Mouse (Mus musculus): ENCODE measurements at regions not wholly inside any gene's neighbourhood (a gene's known extent, or its start where the extent isn't known, plus 50 kb on each side); places are given as distances from the start of the nearest gene placed in this dataset.

DNA sequence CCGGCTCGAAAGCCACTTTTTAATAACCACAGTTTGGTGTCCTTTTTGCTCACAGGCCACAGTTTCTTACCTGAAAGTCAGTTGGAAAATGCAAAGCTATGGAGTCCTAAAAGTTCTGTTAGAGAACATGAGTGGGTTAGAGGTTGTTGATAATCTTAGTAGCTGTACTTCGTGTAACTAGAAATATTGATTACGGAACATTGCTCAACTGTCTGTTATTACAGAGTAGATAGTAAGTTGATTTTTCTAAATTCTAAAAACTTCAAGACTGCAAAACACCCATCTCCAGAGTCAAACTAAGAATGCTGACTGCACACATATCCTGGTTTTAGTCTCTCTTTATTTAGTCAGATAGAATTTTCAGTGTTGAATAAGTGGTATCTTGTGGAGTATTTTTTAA, 111.0 kb downstream of the Slc38a4 start:
- intact Hi-C loops (cut with DNase I; ENCODE audit: low total_unique reads) = no loop called here
- no peak for DNase-seq

DNA sequence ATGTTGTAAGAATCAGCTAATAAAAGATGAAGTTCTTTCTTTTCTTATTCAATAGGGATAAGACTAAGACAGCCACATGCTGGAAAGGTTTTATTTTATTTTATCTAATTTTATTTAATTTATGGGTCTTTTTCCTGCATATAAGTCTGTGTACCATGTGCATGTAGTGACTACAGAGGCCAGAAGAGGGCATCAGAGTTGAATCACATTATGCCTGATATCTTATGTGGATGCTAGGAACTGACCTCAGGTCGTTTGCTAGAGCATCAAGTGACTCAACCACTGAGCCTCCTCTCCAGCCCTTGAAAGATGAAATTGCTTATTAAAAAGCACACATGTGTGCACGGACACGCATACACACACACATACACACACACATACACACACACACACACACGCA, 113.1 kb downstream of the Slc38a4 start:
- intact Hi-C loops (cut with DNase I; ENCODE audit: low total_unique reads) = no loop called here
- no peak for DNase-seq

DNA sequence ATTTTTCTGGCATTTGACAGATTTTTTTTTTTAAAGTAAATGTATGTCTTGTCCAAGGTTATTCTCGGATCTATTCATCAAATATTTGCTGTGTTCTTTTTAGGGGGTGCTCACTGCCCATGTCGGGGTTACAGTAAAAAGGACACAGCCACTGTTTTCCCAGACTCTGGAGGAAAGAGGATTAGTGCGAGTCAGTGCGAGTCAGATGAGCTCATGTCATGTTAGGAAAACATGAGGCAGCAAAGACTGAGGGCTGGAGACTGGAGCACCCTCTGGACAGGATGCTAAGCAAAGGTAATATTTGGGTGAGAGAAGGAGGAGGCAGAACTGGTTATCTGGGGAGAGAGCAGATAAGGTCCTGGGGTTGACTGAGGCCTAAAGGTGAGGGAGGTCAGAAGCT, 117.3 kb downstream of the Slc38a4 start:
- intact Hi-C loops (cut with DNase I; ENCODE audit: low total_unique reads) = loop anchor here (10.0 kb wide), 1 partner anchor 234 kb away; no protein-coding TSS in a partner anchor
- DNase-seq = no peak

DNA sequence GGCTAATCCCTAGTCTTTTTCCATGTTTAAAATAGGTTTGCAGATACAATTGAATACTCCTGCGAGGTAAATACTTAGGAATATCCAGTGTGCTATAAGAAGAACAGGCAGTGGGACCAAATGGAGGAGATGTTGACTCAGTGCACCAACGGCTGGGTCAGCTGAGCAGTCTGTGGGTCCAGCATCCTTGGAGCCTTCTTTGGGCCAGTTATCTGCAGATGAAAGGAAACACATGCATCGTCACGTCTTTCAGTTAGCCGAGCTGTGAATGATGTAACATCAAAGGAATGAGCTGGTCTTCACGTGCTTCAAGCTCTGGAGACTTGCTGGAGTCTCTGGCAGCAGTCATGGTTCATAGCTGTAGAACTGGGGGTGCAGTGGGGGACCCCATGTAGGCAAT, 118.1 kb downstream of the Slc38a4 start:
- intact Hi-C loops (cut with DNase I; ENCODE audit: low total_unique reads) = loop anchor here (10.0 kb wide), 1 partner anchor 233 kb away; no protein-coding TSS in a partner anchor

DNA sequence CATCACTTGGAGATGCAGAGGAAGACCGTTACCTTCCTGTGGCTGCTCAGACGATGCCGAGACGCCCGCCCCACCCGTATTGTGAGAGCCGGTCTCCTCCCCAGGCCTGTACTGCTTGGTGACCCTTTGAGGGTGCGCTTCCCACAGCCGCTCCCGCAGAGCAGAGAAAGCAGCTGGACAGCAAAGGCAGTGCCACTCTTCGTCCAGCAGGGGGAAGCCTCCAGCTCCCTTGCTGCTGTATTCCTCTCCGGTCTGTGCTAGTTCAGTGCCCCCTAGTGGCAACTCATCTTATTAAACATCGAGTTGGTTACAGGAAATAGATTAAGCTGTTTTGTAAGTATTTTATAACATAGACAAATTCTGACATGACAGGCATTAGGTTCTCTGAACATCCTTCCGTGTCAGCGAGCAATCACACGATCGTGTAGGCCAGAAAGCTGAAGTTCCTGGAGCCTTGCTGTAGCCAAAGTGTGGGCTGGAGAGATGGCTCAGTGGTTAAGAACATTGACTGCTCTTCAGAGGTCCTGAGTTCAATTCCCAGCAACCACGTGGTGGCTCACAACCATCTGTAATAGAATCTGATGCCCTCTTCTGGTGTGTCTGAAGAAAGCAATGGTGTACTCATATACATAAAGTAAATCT, 118.9 kb downstream of the Slc38a4 start:
- peak; percentile 86 for DNase-seq
- intact Hi-C loops (cut with DNase I; ENCODE audit: low total_unique reads) = loop anchor here (10.0 kb wide), 1 partner anchor 232 kb away; no protein-coding TSS in a partner anchor

More for the DNA sequence above, 118.1 kb downstream of the Slc38a4 start:
- no peak for DNase-seq

DNA sequence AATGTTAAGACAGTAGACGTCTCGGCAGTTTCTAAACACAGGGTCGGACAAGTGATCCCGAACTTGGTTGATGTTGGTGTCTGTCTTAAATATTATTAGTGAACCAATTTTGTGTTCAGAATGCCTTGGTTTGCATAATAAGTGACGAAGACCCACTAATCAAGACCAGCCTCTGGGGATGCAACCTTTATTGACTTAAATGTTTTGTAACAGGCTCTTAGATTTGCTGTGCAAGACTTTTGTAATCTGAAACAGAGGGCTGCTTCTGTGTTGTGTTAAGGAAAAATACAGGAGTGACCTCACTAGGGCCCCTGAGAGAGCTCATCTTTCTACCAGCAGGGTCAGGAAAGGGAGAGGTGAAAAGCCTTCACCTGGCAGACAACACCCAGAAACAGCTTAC, 119.5 kb downstream of the Slc38a4 start:
- intact Hi-C loops (cut with DNase I; ENCODE audit: low total_unique reads) = loop anchor here (10.0 kb wide), 1 partner anchor 231 kb away; no protein-coding TSS in a partner anchor
- no peak for DNase-seq

DNA sequence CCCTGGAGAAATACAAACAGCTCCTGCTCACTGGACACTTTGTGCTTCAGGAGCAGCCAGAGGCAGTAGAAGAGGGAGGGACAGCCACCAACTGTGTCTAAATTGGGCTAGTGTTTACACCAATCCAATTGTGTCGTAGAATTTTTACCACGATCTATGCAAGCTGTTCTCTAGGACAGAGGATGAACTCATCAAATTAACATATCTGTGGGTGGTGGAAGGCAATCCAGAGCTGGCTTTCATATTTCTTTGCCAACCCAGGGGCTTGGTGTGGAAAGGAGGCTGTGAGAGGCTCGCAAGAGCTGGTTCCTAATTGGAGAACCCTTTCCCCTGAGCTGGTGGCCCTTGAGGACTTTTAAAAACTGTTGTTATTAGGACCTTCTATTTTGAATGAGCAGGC, 122.3 kb downstream of the Slc38a4 start:
- DNase-seq = no peak
- intact Hi-C loops (cut with DNase I; ENCODE audit: low total_unique reads) = loop anchor here (10.0 kb wide), 1 partner anchor 229 kb away; no protein-coding TSS in a partner anchor

DNA sequence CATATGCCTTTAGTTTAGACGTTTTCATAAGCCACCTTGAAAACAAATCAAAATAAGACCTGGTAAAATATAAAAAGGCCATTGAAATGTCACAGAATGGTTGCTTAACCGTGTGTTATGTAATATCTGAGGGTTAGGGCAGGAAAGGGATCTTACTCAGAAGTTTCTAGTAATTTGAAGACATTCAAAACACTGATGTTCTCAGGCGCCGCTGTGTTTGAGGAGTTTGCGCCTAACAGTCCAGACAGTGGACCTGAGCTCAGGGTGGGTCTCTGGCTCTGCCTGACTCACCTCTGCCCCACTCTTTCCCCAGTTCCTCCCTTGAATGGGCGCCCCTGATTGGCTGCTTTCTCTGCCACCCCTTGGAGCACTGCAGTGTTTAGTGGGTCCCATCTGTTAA, 125.2 kb downstream of the Slc38a4 start:
- DNase-seq = no peak
- intact Hi-C loops (cut with DNase I; ENCODE audit: low total_unique reads) = loop anchor here (10.0 kb wide), 1 partner anchor 226 kb away; no protein-coding TSS in a partner anchor

DNA sequence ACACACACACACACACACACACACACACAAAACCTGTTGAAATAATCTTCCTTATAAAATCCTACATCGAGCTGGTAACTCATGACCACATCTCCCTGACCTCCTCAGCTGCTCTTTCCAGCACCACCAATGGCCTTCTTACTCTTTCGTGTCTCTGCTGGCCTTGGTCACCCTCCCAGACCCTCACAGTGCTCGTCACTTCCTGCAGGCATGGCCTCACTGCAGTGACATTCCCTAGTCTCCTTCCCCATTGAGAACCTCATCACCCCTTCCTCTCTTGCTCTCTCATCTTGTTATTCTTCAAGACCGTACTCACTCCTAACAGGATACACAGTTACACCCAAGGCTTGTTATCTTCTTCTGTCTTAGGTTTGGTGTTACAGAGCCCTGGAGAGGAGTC, 126.0 kb downstream of the Slc38a4 start:
- no peak for DNase-seq
- intact Hi-C loops (cut with DNase I; ENCODE audit: low total_unique reads) = loop anchor here (10.0 kb wide), 1 partner anchor 225 kb away; no protein-coding TSS in a partner anchor

DNA sequence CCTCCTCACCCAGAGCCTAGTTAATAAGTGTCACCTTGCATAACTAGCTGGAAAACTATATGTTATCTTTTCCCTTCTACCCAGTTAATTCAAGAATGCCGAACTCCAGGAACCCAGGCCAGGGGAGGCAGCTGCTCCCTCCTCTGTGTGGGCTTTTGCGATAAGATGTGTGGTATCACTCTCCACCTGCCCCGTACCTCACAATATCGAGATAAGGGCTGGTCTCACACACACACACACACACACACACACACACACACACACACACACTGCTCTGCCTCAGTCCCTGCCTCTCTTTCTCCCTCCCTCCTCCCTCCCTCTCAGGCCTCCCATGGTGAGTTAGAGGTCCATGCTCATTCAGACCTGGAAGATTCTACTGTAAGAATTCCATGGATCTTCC, 127.1 kb downstream of the Slc38a4 start:
- DNase-seq = no peak
- intact Hi-C loops (cut with DNase I; ENCODE audit: low total_unique reads) = no loop called here

DNA sequence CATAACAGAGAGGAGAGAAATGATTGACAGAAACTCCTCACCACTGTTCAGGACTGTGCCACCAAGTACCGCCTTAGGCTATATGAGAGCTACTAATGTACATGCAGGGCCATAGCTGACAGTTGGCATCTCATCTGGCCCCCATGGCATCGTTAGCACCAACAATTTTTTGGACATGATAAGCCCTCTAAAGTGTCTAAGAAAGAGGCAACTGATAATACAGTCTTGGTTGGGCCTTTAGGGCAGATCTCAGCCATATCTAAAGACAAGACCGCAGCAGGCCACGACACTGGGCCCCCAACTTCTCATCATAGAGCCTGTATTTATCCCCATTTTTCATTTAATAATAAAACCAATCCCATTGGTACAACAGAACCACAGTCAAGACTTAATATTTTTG, 128.1 kb downstream of the Slc38a4 start:
- intact Hi-C loops (cut with DNase I; ENCODE audit: low total_unique reads) = no loop called here
- DNase-seq = no peak

DNA sequence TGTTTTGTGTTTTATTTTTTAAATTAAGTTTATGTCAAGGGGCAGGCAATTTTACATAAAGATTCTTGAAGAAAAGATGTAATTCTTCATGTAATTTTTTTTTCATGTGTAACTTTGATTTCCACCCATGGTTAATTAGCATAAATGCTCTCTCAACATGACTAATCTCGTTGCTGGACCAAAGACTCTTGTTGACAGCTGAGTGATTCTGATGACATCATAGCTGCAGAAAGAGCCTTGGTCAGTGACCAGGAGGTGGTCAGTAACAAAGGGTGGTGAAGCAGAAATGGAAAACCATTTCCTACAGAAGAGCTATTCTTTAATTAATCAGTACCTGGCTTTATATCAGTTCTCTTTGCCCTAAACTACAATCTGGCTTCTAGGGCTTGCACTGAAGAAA, 129.1 kb downstream of the Slc38a4 start:
- intact Hi-C loops (cut with DNase I; ENCODE audit: low total_unique reads) = no loop called here

DNA sequence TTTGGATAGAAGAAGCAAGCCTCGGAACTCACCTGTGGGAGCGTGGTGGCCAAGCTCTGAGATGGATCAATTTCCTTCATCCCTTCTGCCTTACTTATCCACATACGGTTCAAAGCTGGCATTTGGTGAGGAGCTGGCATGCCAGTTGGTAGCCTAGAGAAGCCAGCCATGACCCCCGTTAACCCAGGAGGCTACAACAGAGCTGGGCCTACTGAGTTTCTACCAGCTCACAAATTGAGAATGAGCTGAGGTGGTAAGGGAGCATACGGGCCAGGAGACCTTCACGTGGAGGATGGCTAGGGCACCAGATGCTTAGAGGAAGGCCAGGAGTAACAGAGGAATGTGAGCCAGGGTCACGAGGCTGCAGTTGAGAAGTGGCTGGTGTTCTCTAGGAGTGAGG, 139.2 kb downstream of the Slc38a4 start:
- intact Hi-C loops (cut with DNase I; ENCODE audit: low total_unique reads) = no loop called here
- DNase-seq = no peak

More for the DNA sequence above, 129.1 kb downstream of the Slc38a4 start:
- DNase-seq = no peak

DNA sequence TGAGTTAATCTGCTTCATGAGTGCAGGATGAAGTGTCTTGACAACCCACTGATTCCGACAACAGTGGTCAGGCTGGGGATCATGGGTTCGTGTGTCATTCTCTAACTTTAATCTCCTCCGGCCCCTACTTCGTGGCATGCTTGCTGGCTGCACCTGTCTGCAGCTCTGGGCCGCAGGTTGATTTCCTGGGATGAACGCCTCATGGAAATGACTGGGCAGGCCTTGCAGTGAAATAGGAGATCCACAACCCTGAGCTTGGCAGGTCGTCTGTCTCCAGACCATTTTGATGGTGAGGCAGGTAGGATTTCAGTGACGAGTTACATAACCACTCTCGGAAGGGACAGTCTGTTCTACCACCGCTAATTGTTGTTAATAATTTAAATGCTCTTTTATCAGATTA, 140.2 kb downstream of the Slc38a4 start:
- intact Hi-C loops (cut with DNase I; ENCODE audit: low total_unique reads) = no loop called here
- DNase-seq = peak; percentile 65

DNA sequence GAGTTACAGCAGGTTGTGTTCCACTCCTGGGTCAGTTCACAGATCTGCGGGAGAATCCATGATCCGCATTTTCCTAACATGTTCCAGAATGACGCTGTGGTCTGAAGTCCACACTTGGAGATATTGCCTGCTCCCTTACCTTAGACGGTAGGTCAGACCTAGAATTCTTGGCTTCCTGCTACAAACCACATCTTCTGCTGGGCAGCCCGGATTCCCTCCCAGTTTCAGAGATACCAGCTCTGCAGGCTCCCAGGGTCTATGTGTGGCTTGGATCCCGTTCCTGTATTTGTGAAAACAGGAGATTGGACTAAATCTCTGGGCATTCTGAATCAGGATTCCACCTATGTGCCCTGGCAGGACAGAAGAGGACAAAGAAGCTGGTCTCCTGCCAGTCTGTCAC, 140.8 kb downstream of the Slc38a4 start:
- no peak for DNase-seq
- intact Hi-C loops (cut with DNase I; ENCODE audit: low total_unique reads) = no loop called here

DNA sequence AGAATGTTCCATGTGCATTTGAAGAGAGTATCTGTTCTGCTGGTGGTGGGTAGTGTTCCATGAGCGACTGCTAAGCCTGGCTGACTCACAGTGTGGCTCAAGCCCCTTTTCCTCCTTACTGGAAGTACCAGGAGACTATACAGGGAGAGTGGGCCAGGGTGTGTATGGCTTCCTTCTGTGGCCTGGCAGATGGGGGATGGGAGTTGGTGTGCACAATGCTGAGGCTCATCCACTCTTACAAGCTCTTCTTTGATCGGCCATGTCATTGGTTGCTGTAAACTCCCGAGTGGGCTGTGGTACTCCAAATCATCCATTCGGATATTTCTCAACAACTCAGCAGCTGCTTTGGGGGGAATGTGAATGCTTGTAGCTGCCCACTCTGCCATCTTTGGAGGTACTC, 150.2 kb downstream of the Slc38a4 start:
- DNase-seq = no peak
- intact Hi-C loops (cut with DNase I; ENCODE audit: low total_unique reads) = no loop called here

DNA sequence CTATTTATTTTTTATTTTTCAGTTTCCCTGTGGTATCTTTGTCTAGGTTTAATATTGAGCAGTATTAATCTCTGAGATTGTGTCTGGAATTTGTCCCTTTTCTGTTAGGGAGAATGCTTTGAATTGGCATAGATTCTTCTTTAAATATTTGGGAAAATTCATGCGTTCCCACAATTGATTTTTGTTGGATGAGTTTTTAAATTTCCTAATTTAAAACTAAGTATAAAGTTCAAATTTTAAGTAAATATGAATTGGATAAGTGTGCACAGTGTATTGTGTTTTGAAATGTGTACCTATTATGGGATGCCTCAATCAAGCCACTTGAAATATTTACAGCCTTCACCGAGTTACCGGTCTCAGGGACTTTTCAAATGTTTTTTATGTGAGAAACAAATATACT, 152.3 kb downstream of the Slc38a4 start:
- no peak for DNase-seq
- intact Hi-C loops (cut with DNase I; ENCODE audit: low total_unique reads) = no loop called here

DNA sequence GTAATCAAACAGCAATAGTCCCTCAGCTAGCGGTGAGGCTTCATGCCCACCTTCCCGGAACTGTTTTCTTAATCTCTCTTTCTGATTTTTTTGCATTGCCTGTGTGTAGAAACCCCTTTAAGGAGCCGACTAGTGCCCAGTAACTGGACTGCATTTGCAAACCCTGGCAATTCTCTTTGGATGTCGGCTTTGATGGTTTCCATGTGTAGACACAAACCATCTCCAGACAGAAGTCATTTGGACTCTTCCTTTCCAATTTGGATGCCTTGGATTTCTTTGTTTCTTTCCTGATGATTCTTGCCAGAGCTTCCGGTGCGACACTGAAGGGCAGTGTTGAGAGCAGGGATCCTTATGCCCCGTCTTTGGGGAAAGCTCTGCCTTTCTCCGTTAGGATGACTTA, 153.0 kb downstream of the Slc38a4 start:
- intact Hi-C loops (cut with DNase I; ENCODE audit: low total_unique reads) = no loop called here
- DNase-seq = no peak

DNA sequence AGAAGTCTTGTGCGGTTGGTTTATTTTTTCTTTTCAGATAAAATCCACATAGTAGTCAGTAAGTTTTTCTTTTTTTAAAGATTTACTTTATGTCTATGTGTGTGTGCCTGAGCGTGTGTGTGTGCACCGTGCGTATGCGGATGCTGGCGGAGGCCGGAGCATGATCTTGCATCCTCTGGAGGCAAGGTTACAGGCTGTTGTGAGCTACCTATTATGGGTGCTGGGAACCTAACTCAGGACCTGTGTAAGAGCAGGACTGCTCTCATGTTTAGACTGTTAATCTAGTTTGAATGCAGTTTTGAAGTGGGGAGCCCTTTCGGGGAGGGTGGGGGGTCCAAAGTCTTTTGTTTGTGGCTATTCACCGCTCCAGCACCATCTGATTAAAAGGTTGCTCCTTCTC, 154.1 kb downstream of the Slc38a4 start:
- no peak for DNase-seq
- intact Hi-C loops (cut with DNase I; ENCODE audit: low total_unique reads) = no loop called here

DNA sequence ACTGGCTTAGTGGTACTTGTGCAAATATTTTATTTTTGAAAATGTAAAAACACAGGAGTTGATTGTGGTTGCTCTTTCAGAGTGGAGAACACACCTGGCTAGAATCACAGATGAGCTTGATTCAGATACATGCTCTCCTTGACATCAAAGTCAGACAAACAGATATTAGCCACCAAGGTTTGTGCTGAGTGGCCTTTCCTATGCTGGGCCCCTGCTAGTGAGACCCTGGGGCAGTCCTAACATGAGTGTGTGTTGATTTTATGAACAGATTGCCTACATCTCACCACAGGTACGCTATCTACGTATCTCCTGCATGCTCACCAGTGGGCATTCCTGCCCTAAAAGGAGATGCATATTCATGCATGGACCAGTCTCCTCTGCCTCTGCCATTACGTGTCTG, 157.5 kb downstream of the Slc38a4 start:
- intact Hi-C loops (cut with DNase I; ENCODE audit: low total_unique reads) = no loop called here
- DNase-seq = no peak

DNA sequence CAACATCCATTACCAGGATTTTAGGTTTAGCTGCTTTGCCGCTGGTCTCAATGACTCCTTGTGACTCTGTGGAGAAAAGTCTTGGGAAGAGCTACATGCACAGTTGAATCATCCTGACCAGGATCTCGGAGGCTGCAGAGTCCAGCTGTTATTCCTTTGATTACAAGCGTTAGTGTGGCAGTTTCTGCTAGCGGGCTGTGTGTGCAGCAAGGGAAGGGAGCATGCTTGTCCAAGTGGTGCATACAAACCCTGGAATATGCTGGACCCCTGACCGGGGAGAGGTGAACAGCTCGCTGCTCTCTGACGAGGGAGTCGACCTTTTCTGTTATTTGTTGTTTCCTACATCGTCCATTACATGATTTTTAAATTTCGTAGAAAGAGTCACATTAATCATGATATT, 170.9 kb downstream of the Slc38a4 start:
- intact Hi-C loops (cut with DNase I; ENCODE audit: low total_unique reads) = no loop called here
- no peak for DNase-seq

DNA sequence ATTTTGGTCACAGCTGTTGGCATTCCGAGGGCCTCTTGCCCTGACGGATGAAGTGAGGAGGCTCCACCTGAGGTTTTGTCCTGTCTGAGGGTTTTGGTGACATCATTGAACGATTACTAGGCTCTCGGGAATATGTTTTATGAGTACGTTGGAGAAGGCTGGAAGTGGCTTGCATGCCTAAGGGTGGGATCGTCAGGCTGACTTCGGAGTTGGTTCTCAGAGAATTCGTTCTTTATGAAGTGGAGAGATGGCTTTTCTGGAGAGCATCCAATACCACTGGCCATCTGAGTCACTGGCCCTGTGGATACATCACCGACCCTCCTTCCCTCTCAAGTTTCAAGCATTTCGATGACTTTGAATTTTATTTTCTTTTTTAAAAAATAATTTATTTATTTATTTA, 172.0 kb downstream of the Slc38a4 start:
- DNase-seq = no peak
- intact Hi-C loops (cut with DNase I; ENCODE audit: low total_unique reads) = no loop called here
